Mouse (Mus musculus): ENCODE measurements at regions not wholly inside any gene's neighbourhood (a gene's known extent, or its start where the extent isn't known, plus 50 kb on each side); places are given as distances from the start of the nearest gene placed in this dataset.

DNA sequence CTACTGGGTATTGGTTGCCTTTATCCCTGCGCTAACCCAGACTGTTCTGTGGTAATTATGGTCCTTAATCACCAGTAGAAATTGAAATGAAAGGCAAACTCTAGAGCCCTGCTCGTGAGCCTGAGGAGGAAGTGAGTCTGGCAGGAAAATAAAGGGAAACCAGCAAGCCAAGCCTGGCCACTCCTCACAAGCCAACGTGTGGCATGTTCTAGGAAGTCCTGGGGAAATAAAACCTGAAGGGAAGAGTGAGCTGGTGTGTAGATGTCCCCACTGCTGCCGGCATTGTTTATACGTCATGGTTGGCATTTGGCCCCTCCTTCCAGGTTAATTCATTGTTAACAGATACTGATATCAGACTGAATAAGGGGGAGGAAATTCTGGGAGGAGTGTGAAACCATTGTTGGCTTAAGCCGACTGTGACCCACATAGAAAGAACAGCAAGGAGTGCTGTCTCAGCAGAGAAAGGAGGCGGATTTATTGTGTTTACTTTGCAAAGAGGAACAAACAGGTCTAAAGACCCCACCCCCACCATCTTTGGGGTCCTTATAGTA, 206.6 kb upstream of the Id2 start:
- no peak overlapping the region for H3K9ac ChIP-seq (ENCODE audit: low read depth, low read length)
- no peaks in the 10 kb centered on the region for H3K36me3 ChIP-seq (ENCODE audit: control insufficient read depth, insufficient read depth, low read length)
- 42% methylated on average over 7 of the region's 7 CpGs for WGBS
- no peaks in the 10 kb centered on the region for H3K9me3 ChIP-seq (replicated peaks; ENCODE audit: control insufficient read depth, low read length, poor library complexity, severe bottlenecking)
- no peak overlapping the region for H3K4me2 ChIP-seq (ENCODE audit: low read length)
- no peak for ATAC-seq
- no peak overlapping the region for H3K27ac ChIP-seq (ENCODE audit: low read length)
- no peaks in the 10 kb centered on the region for H3K27me3 ChIP-seq (ENCODE audit: control insufficient read depth, insufficient read depth, low read depth, low read length)
- H3K4me3 ChIP-seq (ENCODE audit: low read depth, low read length) = no peak overlapping the region
- no peaks in the 10 kb centered on the region for H3K4me1 ChIP-seq (ENCODE audit: control insufficient read depth, insufficient read depth, low read length)

GRCm38 (mm10) chr12:25300804-25301390, 204.0 kb upstream of the Id2 start:
- no peaks in the 10 kb centered on the region for H3K4me1 ChIP-seq (ENCODE audit: control insufficient read depth, insufficient read depth, low read length)
- 80% methylated on average over 9 of the region's 9 CpGs for WGBS
- ATAC-seq = no peak
- no peak overlapping the region for H3K27ac ChIP-seq (ENCODE audit: low read length)
- H3K36me3 ChIP-seq (ENCODE audit: control insufficient read depth, insufficient read depth, low read length) = no peaks in the 10 kb centered on the region
- no peak overlapping the region for H3K4me2 ChIP-seq (ENCODE audit: low read length)
- no peak overlapping the region for H3K4me3 ChIP-seq (ENCODE audit: low read depth, low read length)
- no peaks in the 10 kb centered on the region for H3K9me3 ChIP-seq (replicated peaks; ENCODE audit: control insufficient read depth, low read length, poor library complexity, severe bottlenecking)
- H3K27me3 ChIP-seq (ENCODE audit: control insufficient read depth, insufficient read depth, low read depth, low read length) = no peaks in the 10 kb centered on the region
- no peak overlapping the region for H3K9ac ChIP-seq (ENCODE audit: low read depth, low read length)

DNA sequence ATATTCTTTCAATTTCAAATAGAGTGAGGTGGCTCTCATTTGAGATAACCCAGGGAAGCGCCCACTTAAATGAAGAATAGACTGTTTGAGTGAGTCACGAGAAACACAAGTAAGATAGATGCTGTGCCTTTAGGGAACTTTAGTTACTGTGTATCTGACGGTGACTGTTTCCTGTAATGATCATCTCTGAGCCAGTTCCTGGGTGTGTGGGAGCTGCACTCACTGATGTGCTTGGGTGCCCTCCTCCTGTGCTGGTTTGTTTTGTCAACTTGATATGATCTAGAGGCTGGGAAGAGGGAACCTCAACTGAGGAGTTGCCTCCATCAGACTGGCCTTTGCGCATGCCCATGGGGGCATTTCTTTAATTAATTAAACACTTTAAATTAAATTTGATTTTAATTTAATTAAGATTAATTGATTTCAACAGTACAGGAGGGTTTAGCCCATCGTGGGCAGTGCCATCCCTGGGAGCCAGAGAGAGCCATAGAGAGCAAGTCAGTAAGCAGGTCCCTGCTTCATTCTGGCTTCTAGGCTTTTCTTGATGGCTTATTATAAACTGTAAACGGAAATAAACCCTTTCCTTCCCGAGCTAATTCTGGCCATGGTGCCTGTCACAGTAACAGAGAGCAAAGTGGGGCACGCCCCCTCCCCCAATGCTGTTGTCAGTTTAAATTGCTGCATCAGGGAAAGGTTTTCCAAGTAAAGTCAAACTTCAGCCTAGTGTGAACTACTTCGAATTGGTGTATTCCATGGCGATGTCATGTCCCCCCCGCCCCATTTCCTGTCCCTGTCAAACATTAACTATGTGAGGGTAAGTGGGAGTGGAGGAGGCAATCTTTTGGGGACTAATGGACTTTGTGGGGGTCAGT, 202.9 kb upstream of the Id2 start:
- Histone ChIP-seq H3K4me2 (ENCODE audit: low read length) (no peak overlapping the region), H3K36me3 (ENCODE audit: control insufficient read depth, insufficient read depth, low read length) (no peaks in the 10 kb centered on the region), H3K27me3 (ENCODE audit: control insufficient read depth, insufficient read depth, low read depth, low read length) (no peaks in the 10 kb centered on the region), H3K27ac (ENCODE audit: low read length) (no peak overlapping the region), H3K4me1 (ENCODE audit: control insufficient read depth, insufficient read depth, low read length) (no peaks in the 10 kb centered on the region), H3K4me3 (ENCODE audit: low read depth, low read length) (no peak overlapping the region), H3K9ac (ENCODE audit: low read depth, low read length) (no peak overlapping the region), H3K9me3 (replicated peaks; ENCODE audit: control insufficient read depth, low read length, poor library complexity, severe bottlenecking) (no peaks in the 10 kb centered on the region)
- ATAC-seq = no peak
- 83% methylated on average over 11 of the region's 11 CpGs for WGBS

DNA sequence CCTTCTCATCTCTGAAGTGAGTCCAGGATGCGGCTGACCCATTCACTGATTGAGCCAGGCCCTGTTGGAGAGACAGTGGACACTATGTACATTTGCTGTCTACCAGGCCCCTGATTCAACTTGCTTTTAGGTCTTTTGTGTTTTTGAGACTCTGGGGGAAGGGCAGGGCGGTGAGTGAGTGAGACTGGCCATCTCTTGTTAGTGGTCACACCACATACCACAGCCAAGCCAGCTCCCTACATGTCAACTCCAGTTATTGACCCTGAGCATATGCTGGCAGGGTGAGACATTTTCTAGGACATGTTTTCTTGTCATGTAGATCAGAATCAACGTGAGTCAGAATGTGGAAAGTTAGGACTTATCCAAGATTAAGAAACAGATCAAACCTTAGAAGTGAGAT, 201.8 kb upstream of the Id2 start:
- ATAC-seq = no peak
- Histone ChIP-seq H3K4me3 (ENCODE audit: low read depth, low read length) (no peak overlapping the region), H3K36me3 (ENCODE audit: control insufficient read depth, insufficient read depth, low read length) (no peaks in the 10 kb centered on the region), H3K27ac (ENCODE audit: low read length) (no peak overlapping the region), H3K9me3 (replicated peaks; ENCODE audit: control insufficient read depth, low read length, poor library complexity, severe bottlenecking) (no peaks in the 10 kb centered on the region), H3K9ac (ENCODE audit: low read depth, low read length) (no peak overlapping the region), H3K4me2 (ENCODE audit: low read length) (no peak overlapping the region), H3K4me1 (ENCODE audit: control insufficient read depth, insufficient read depth, low read length) (peaks cover 4% of the 10 kb centered on the region), H3K27me3 (ENCODE audit: control insufficient read depth, insufficient read depth, low read depth, low read length) (no peaks in the 10 kb centered on the region)
- 93% methylated on average over 3 of the region's 3 CpGs for WGBS

GRCm38 (mm10) chr12:25297960-25298359, 201.0 kb upstream of the Id2 start:
- no peak overlapping the region for H3K4me2 ChIP-seq (ENCODE audit: low read length)
- no peak overlapping the region for H3K9ac ChIP-seq (ENCODE audit: low read depth, low read length)
- H3K36me3 ChIP-seq (ENCODE audit: control insufficient read depth, insufficient read depth, low read length) = no peaks in the 10 kb centered on the region
- peaks cover 9% of the 10 kb centered on the region for H3K4me1 ChIP-seq (ENCODE audit: control insufficient read depth, insufficient read depth, low read length)
- H3K9me3 ChIP-seq (replicated peaks; ENCODE audit: control insufficient read depth, low read length, poor library complexity, severe bottlenecking) = no peaks in the 10 kb centered on the region
- no peaks in the 10 kb centered on the region for H3K27me3 ChIP-seq (ENCODE audit: control insufficient read depth, insufficient read depth, low read depth, low read length)
- no peak overlapping the region for H3K27ac ChIP-seq (ENCODE audit: low read length)
- no peak overlapping the region for H3K4me3 ChIP-seq (ENCODE audit: low read depth, low read length)
- ATAC-seq = no peak

GRCm38 (mm10) chr12:25296648-25297047, 199.7 kb upstream of the Id2 start:
- no peak for ATAC-seq
- no peaks in the 10 kb centered on the region for H3K9me3 ChIP-seq (replicated peaks; ENCODE audit: control insufficient read depth, low read length, poor library complexity, severe bottlenecking)
- H3K27ac ChIP-seq (ENCODE audit: low read length) = no peak overlapping the region
- H3K4me2 ChIP-seq (ENCODE audit: low read length) = no peak overlapping the region
- H3K4me3 ChIP-seq (ENCODE audit: low read depth, low read length) = no peak overlapping the region
- no peak overlapping the region for H3K9ac ChIP-seq (ENCODE audit: low read depth, low read length)
- 89% methylated on average over 3 of the region's 3 CpGs for WGBS
- H3K4me1 ChIP-seq (ENCODE audit: control insufficient read depth, insufficient read depth, low read length) = peaks cover 9% of the 10 kb centered on the region
- H3K36me3 ChIP-seq (ENCODE audit: control insufficient read depth, insufficient read depth, low read length) = no peaks in the 10 kb centered on the region
- H3K27me3 ChIP-seq (ENCODE audit: control insufficient read depth, insufficient read depth, low read depth, low read length) = no peaks in the 10 kb centered on the region

DNA sequence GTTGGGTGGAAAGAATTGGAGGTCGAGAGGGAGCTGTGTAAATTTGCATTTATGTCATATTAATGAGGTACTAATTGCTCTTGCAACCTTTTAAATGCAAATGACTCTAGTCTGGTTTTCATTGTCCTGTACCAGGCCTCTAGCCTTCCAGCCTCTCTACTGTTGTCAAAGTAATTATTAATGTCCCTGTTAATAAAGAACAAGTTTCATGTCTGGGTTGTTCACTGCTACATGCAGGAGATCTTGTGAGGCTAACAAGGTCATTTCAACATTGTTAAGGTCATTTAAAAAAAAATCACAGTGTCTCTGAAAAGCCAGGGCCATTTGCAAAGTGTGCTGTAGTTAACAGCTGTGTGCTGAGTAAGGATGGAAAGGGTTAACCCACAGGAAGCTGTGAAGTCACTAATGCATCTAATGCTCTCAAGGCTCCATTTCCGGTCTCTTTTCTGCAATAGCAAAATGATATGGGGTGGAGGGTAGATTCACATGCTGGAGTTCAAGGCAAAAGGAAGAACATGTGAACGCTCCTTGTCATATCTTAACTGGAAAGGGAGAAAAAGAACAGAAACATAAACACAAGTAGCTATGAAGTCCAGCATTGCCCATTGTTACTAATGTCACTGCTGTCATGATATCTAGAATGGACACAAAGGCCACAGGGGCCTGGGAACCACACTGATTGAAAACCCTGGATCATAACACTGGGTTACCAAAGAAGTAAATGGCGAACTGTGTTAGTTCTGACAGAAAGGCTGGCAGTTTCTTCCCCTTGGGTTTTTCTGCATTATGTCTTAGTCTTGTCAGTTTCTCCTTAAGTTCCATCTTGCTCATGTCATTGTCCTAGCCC, 197.5 kb upstream of the Id2 start:
- ATAC-seq = peak; percentile 21; the same call in 1 of the 2 replicates
- peaks cover 9% of the 10 kb centered on the region for H3K4me1 ChIP-seq (ENCODE audit: control insufficient read depth, insufficient read depth, low read length)
- H3K4me3 ChIP-seq (ENCODE audit: low read depth, low read length) = no peak overlapping the region
- no peaks in the 10 kb centered on the region for H3K36me3 ChIP-seq (ENCODE audit: control insufficient read depth, insufficient read depth, low read length)
- H3K4me2 ChIP-seq (ENCODE audit: low read length) = no peak overlapping the region
- 0 out of 2 replicates have a peak overlapping the region, but pooled peaks have one; percentile 40 for H3K27ac ChIP-seq (ENCODE audit: low read length)
- H3K27me3 ChIP-seq (ENCODE audit: control insufficient read depth, insufficient read depth, low read depth, low read length) = no peaks in the 10 kb centered on the region
- no peak overlapping the region for H3K9ac ChIP-seq (ENCODE audit: low read depth, low read length)
- H3K9me3 ChIP-seq (replicated peaks; ENCODE audit: control insufficient read depth, low read length, poor library complexity, severe bottlenecking) = no peaks in the 10 kb centered on the region
- WGBS = 59% methylated on average over 4 of the region's 4 CpGs

- H3K4me1 ChIP-seq (ENCODE audit: control insufficient read depth, insufficient read depth, low read length) = peaks cover 9% of the 10 kb centered on the region
- 0 out of 2 replicates have a peak overlapping the region, but pooled peaks have one; percentile 40 for H3K27ac ChIP-seq (ENCODE audit: low read length)
- no peaks in the 10 kb centered on the region for H3K36me3 ChIP-seq (ENCODE audit: control insufficient read depth, insufficient read depth, low read length)
- no peak overlapping the region for H3K4me2 ChIP-seq (ENCODE audit: low read length)
- ATAC-seq = peak; percentile 64
- H3K9me3 ChIP-seq (replicated peaks; ENCODE audit: control insufficient read depth, low read length, poor library complexity, severe bottlenecking) = no peaks in the 10 kb centered on the region
- H3K9ac ChIP-seq (ENCODE audit: low read depth, low read length) = no peak overlapping the region
- no peak overlapping the region for H3K4me3 ChIP-seq (ENCODE audit: low read depth, low read length)
- 30% methylated on average over 6 of the region's 6 CpGs for WGBS
- no peaks in the 10 kb centered on the region for H3K27me3 ChIP-seq (ENCODE audit: control insufficient read depth, insufficient read depth, low read depth, low read length)
Measured at GRCm38 (mm10) chr12:25293470-25294178, 196.7 kb upstream of the Id2 start.

Data from midbrain, embryonic 16.5 days (tissue).